Mouse (Mus musculus) cerebellum, adult 2 months (tissue): Measurements from ENCODE around the gene Kctd21. TPM values are rescaled to one million over a fixed set of nuclear protein-coding genes. Genes with fewer than 3 reads are reported as not detected.

Source experiments
- DNase-seq, 2 experiments: peaks; one replicate each; pipeline ENCODE4 v3.0.0; 2021
- H3K27ac ChIP-seq: fragments of 200-500 bp; 2 replicates; pipeline ENCODE4 v1.5.1; 2012; ENCODE audit warnings: low read length, control low read depth, inconsistent platforms; ENCODE audit not compliant: insufficient read depth
- H3K27me3 ChIP-seq: fragments of 200-500 bp; 2 replicates; pipeline ENCODE4 v1.6.1; 2012; ENCODE audit warnings: inconsistent platforms, mild to moderate bottlenecking, low read length, moderate library complexity; ENCODE audit not compliant: control insufficient read depth, insufficient read depth
- H3K4me1 ChIP-seq: fragments of 200-500 bp; 2 replicates; pipeline ENCODE4 v1.6.1; 2011; ENCODE audit warnings: low read length; ENCODE audit not compliant: control insufficient read depth, insufficient read depth
- H3K4me3 ChIP-seq: fragments of 200-500 bp; replicated peaks from 2 replicates; pipeline ENCODE3; 2011; ENCODE audit warnings: mild to moderate bottlenecking, low read depth, low read length, control low read depth; ENCODE audit not compliant: insufficient read depth
- CTCF ChIP-seq: fragments of 200-500 bp; IDR thresholded peaks from 2 replicates; pipeline ENCODE4 v1.5.1; 2011; ENCODE audit warnings: low read depth, mild to moderate bottlenecking, control low read depth, low read length, moderate library complexity, borderline replicate concordance; ENCODE audit not compliant: insufficient read depth
- POLR2A ChIP-seq: fragments of 200-500 bp; IDR thresholded peaks from 2 replicates; pipeline ENCODE4 v1.6.1; 2011; ENCODE audit warnings: low read length, control low read depth, borderline replicate concordance; ENCODE audit not compliant: insufficient read depth
- WGBS: fragments of 180-500 bp; shearing (Covaris S2); methylation state at CpG from one replicate; pipeline ENCODE4 v1.1.7; 2018; 5-methylcytosine and 5-hydroxymethylcytosine counted together
- polyA plus RNA-seq: library from polyadenylated mRNA; depleted of rRNA; stranded (reverse); fragments of >200 nt; gene quantifications from 2 replicates; pipeline ENCODE4 v1.2.3, GENCODE M21; 2012

Gene Kctd21
- polyA plus RNA-seq, 1 experiment: 18.4 TPM

DNA sequence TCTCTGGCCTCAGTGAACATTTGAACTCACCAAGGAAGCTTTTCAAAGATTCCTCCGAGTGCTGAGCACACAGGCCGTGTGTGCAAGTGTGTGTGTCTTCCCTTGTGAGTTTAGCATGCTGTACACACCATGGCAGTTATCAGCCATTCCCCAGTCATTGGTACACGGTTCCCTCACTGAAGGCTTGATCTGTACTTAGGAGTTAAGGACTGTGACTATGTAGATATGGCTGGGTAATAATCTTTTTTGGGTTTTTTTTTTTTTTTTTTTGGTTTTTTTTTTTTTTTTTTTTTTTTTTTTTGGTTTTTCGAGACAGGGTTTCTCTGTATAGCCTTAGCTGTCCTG, 14.7 kb downstream of the Kctd21 start:
- Histone ChIP-seq H3K27me3 (no peaks in the 10 kb centered on the region), H3K27ac (no peak overlapping the region), H3K4me1 (peaks cover 24% of the 10 kb centered on the region), H3K4me3 (no peak overlapping the region)
- DNase-seq: no peak
- TF ChIP-seq POLR2A (no peak), CTCF (no peak)
- 80% methylated on average over 4 of the region's 4 CpGs for WGBS

DNA sequence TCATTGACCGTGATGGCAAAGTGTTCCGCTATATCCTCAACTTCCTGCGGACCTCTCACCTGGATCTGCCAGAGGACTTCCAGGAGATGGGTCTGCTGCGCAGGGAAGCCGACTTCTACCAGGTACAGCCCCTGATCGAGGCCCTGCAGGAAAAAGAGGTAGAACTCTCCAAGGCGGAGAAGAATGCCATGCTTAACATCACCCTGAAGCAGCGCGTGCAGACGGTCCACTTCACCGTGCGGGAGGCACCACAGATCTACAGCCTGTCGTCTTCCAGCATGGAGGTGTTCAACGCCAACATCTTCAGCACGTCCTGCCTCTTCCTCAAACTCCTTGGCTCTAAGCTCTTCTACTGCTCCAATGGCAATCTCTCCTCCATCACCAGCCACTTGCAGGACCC, 15.3 kb downstream of the Kctd21 start:
- Histone ChIP-seq H3K4me1 (peaks cover 24% of the 10 kb centered on the region), H3K4me3 (no peak overlapping the region), H3K27me3 (no peaks in the 10 kb centered on the region), H3K27ac (no peak overlapping the region)
- no peak for DNase-seq
- over 99% methylated on average over 15 of the region's 15 CpGs for WGBS
- TF ChIP-seq POLR2A (no peak), CTCF (no peak)

DNA sequence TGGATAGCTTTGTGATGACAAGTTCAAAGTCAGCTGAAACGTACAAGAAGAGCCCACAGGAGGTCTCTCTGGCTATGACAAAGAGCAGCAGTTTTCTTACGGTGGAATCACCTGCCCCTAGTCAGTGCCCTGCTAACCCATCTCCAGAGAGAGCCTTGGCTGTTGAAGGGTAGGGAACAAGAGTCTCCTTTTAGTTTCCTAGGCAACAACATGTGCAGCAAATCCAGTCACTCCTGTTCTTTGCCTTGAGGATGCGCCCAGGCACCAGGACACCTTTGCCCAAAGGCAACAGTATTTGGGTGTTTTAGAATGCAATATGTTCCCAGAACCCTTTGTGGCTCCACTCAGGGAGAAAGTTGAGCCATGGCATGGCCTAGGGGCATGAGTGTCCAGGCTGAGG, 16.2 kb downstream of the Kctd21 start:
- TF ChIP-seq CTCF (no peak), POLR2A (no peak)
- no peak for DNase-seq
- Histone ChIP-seq H3K27me3 (no peaks in the 10 kb centered on the region), H3K4me3 (no peak overlapping the region), H3K27ac (no peak overlapping the region), H3K4me1 (peaks cover 24% of the 10 kb centered on the region)
- 93% methylated on average over 3 of the region's 3 CpGs for WGBS

DNA sequence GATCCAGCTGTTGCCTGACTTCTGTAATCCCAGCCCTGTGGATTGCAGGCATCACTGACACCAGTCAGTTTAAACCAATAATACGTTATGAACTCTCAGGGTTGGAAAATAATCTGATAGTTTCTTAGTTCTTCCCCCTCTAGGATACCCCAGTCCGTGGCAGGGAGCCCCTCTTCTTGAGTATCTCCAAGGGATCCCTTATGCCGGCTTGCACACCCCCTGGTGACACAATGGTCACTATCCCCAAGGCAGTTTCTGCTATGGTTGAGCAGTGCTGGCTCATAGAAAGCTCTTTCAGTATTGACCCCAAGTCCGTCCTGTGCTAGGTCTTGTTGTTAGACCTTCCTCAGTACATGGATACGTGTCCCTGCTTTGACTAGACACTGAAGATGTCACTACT, 16.7 kb downstream of the Kctd21 start:
- no peak for TF ChIP-seq CTCF
- no peak for TF ChIP-seq POLR2A
- no peak for DNase-seq
- Histone ChIP-seq H3K4me3 (no peak overlapping the region), H3K27me3 (no peaks in the 10 kb centered on the region), H3K4me1 (peaks cover 24% of the 10 kb centered on the region), H3K27ac (no peak overlapping the region)
- WGBS: 87% methylated on average over 5 of the region's 5 CpGs

DNA sequence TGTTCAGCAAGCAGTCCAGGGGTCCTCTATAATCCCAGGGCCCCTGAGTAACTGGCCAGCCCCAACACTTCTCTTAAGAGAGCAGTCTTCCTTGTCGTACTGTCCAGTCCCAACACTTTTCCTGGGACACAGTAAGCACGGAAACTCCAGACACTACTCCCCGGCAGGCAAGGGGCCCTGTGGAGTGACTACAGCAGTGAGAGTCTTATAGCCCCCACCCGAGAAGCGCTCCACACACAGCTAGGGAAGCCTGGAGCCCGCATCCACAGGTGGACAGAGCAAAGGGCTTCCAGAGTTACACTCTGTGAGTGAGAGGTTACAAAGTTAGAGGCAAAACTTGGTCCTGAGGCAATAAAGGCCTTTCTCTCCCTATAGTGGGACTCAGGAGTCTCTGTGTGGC, 17.3 kb downstream of the Kctd21 start:
- Histone ChIP-seq H3K27me3 (no peaks in the 10 kb centered on the region), H3K4me3 (no peak overlapping the region), H3K4me1 (peaks cover 21% of the 10 kb centered on the region), H3K27ac (no peak overlapping the region)
- 94% methylated on average over 6 of the region's 6 CpGs for WGBS
- TF ChIP-seq POLR2A (no peak), CTCF (no peak)
- DNase-seq: no peak

DNA sequence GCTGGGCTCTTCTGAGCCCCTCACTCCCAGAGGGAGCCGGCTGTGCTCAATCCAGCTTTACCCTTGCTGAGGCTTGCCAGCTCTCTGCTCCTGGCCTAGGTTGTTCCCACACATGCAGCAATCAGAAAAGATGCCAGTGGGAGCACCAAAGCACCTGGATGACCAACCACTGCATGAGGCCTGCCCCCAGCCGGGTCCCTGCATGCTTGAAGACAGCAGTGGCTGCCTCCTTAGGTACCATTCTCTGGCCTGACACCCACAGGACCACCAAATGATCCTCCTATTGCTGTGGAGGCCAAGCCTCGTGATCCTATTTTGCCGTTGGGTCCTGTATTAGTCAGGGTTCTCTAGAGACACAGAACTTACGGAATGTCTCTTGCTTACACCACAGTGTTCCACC, 18.8 kb downstream of the Kctd21 start:
- Histone ChIP-seq H3K4me1 (peaks cover 8% of the 10 kb centered on the region), H3K27me3 (no peaks in the 10 kb centered on the region), H3K27ac (no peak overlapping the region), H3K4me3 (no peak overlapping the region)
- whole genome bisulfite sequencing: 72% methylated on average over 5 of the region's 5 CpGs
- TF ChIP-seq CTCF (no peak), POLR2A (no peak)
- DNase-seq: no peak

DNA sequence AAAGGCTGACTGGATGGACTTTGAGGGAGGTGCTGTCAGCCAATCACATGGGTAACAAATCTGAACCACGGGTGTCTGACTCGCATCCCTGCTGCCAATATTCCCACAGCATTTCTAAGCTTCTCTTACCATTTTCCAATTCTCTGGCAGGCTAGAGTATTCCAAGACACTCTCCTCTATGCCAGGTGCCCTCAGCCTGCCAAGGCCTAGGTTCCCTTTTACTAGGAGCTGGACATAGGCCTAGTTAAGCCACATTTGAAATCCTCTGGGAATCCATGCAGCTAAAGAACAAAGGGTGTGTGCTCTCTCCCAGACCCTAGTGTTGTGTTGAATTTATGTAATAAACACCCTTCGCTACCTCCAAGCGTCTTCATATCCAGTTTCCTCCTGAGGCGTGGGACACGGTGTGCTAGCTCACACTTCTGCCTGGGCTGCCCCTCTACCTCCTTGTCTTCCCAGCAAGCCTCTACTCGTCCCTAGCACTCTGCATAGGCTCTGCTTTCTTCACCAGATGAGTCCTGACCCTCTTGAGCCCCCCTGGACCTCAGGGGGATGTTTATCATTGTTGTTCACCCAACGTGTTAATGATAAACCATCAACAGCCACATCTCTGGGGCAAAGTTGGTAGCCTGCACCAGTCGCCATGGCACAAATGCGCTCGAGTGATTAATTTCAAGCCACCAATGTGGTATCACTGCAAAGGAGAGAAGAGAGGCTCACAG, 19.8 kb downstream of the Kctd21 start:
- H3K27ac ChIP-seq: peak overlapping the region; percentile 43; the same call in 1 of the 2 replicates
- TF ChIP-seq POLR2A: no peak
- TF ChIP-seq CTCF: no peak
- peak in 1 of 2 experiments; percentile 30 for DNase-seq
- H3K4me1 ChIP-seq: no peaks in the 10 kb centered on the region; the same call in 1 of the 2 replicates
- no peaks in the 10 kb centered on the region for H3K27me3 ChIP-seq
- 71% methylated on average over 11 of the region's 11 CpGs for WGBS
- H3K4me3 ChIP-seq: no peak overlapping the region

DNA sequence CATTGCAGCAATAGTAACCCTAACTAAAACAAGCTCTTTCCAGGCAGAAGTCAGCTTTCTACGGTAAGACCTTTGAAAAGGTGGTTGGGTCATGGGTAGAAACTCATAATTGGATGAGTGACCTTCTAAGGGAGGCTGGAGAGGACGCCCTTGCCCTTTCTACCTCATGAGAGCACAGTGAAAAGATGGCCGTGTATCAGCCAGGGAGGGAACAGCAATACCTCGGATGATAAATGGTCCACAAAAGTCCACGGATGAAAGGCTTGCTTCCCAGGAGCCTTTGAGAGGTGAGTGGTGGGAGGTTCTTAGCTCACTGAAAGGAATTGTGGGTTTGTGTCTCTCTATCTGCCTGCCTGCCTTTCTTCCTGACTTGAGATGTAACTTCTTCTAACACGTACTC, 21.2 kb downstream of the Kctd21 start:
- no peak overlapping the region for H3K4me3 ChIP-seq
- 94% methylated on average over 6 of the region's 6 CpGs for WGBS
- TF ChIP-seq CTCF (no peak), POLR2A (no peak)

More for the DNA sequence above, 21.2 kb downstream of the Kctd21 start:
- Histone ChIP-seq H3K27me3 (no peaks in the 10 kb centered on the region), H3K27ac (no peak overlapping the region), H3K4me1 (no peaks in the 10 kb centered on the region; the same call in 1 of the 2 replicates)
- no peak for DNase-seq
